8 mouse cellular contexts compared by ENCODE assay signal in genomic region chr4:140779803-140780397, GRCm38 (mm10). TPM values are rescaled to one million over a fixed set of nuclear protein-coding genes. Genes with fewer than 3 reads are reported as not detected.
DNase-seq lines count a peak whose midpoint lies in the region; ATAC-seq lines count a peak whose summit lies in the region.

No protein-coding gene starts in this region.

- no peak overlapping the region for H3K27ac ChIP-seq in hindbrain, embryonic 14.5 days

- H3K4me3 ChIP-seq in hindbrain, embryonic 14.5 days (replicated peaks; ENCODE audit: low read length), result no peak overlapping the region

- no peak overlapping the region for H3K9ac ChIP-seq in hindbrain, embryonic 14.5 days

- DNase-seq in cerebellum, postnatal 25 days, result peak; percentile 14 to 28
- DNase-seq in urinary bladder, postnatal 14 days (ENCODE audit: low spot score), result peak; percentile 56
- DNase-seq in urinary bladder, postnatal 4 days (ENCODE audit: low spot score in 2 of 2), result no peak
- DNase-seq in hindbrain, embryonic 14.5 days (ENCODE audit: low spot score), result peak; percentile 62
- DNase-seq in lung, postnatal 4 days, result peak; percentile 40 to 71
- no peak for DNase-seq in right cerebral cortex, postnatal 14 days
- no peak for DNase-seq in cerebellum, adult 9-11 months

- H3K9me3 ChIP-seq in hindbrain, embryonic 14.5 days (ENCODE audit: control insufficient read depth, low read length), result no peaks in the 10 kb centered on the region

- no peak for ATAC-seq in cerebellum, adult (ENCODE audit: insufficient number of reproducible peaks, low FRiP score, low TSS enrichment)
- 0 out of 2 replicates have a peak, but pooled peaks have one; percentile 40 for ATAC-seq in hindbrain, embryonic 14.5 days (ENCODE audit: low FRiP score)

- no peak overlapping the region for H3K4me2 ChIP-seq in hindbrain, embryonic 14.5 days (replicated peaks)

- no peaks in the 10 kb centered on the region for H3K36me3 ChIP-seq in hindbrain, embryonic 14.5 days (replicated peaks; ENCODE audit: control insufficient read depth, insufficient read depth)

- WGBS in hindbrain, embryonic 14.5 days, result 45% methylated on average over 19 of the region's 19 CpGs

- H3K4me1 ChIP-seq in hindbrain, embryonic 14.5 days (replicated peaks; ENCODE audit: control insufficient read depth, insufficient read depth, low read length), result no peaks in the 10 kb centered on the region

- H3K27me3 ChIP-seq in hindbrain, embryonic 14.5 days (ENCODE audit: control insufficient read depth, insufficient read depth, low read length), result no peaks in the 10 kb centered on the region

RNA-seq across cellular contexts. Expression of gene Padi4, which starts 5.9 kb away (rescaled TPM):
- polyA plus RNA-seq in hindbrain, embryonic 14.5 days (2014; fragmentation: Nextera tagmentation; extraction: Ambion mirVana), result 0.08 and 0.22 TPM in 2 replicates

RNA-seq across cellular contexts. Expression of gene Padi3, which starts 30.5 kb away (rescaled TPM):
- polyA plus RNA-seq in hindbrain, embryonic 14.5 days (2014; fragmentation: Nextera tagmentation; extraction: Ambion mirVana), result not detected in 2 replicates

RNA-seq across cellular contexts. Expression of gene Padi6, which starts 37.5 kb away (rescaled TPM):
- polyA plus RNA-seq in hindbrain, embryonic 14.5 days (2014; fragmentation: Nextera tagmentation; extraction: Ambion mirVana), result not detected in 2 replicates

Comparison
In these comparisons a context has a peak if more than half of its experiments do, and no peak if none do; other contexts are left out.
1. DNase-seq: peak in cerebellum, postnatal 25 days (2 of 2), urinary bladder, postnatal 14 days (single experiment), hindbrain, embryonic 14.5 days (single experiment) and lung, postnatal 4 days (2 of 2); none in urinary bladder, postnatal 4 days (0 of 2), right cerebral cortex, postnatal 14 days (single experiment) and cerebellum, adult 9-11 months (single experiment).